Mouse (Mus musculus) CD8-positive naive resting alpha-beta T cell, adult 2 months (primary cell): ENCODE measurements around the gene Sema3g.

Experiments used
- DNase-seq, 2 experiments: peaks; one replicate each; pipeline ENCODE4 v3.0.0; 2022; ENCODE audit warnings: low read depth in 2 of 2, low spot score in 2 of 2

The Sema3g gene

GRCm38 (mm10) chr14:31195521-31195920 is 22.1 kb upstream of the Sema3g start:
- no peak for DNase-seq

DNA sequence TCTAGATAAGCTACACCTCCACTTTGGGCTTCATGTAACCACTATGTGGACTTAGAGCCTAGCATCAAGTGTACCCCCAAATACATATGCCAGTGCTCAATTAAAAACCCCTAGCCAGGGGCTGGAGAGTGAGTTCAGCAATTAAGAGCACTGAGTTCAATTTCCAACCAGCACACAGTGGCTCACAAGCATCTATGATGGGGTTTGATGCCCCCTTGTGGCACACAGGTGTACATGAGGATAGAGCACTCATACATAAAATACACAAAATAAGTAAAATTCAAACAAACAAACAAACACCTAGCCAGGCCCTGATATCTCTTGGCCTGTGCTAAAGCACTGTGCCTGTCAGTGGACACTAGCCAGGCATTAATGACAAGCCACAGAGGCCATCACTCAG is 21.7 kb upstream of the Sema3g start:
- DNase-seq = peak in 1 of 2 experiments; percentile 49

GRCm38 (mm10) chr14:31197547-31198516 is 19.8 kb upstream of the Sema3g start:
- DNase-seq = no peak

DNA sequence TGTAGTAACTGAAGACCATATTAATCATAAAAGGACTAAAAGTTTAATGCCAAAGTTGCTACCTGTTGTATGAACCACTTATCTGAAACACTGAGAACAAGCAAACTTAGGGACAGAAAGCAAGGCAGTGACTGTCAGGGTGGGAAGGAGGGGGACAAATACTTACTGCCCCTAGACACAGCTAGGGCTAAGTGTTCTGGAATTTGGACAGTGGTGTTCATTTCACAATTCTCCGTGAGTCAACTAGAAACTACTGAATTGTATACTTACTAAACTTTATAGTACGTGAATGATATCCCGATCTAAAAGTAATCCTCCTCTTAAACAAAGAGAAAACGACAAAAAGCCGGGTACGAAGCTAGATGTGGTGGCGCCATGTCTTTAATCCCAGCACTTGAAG is 18.1 kb upstream of the Sema3g start:
- no peak for DNase-seq

DNA sequence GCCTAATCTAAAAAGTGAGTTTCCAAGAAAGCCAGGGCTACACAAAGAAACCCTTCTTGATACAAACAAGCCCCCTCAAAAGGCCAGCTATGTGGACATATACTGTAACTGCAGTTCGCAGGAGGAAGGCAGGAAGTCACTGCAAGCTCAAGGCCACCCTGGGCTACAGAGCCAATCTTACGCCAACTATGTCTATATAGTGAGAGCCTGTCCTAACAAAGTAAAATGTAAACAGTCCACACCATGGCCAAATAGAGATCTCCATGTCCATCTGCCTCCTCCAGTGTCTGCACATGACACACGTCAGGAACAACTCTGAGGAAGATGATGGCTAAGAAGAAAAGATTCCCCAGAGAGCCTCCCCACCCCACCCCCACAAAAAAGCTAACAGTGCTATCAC is 17.6 kb upstream of the Sema3g start:
- no peak for DNase-seq

- DNase-seq = no peak
Measured at GRCm38 (mm10) chr14:31204844-31205243, 12.8 kb upstream of the Sema3g start.

- DNase-seq = no peak
Measured at GRCm38 (mm10) chr14:31205244-31205561, 12.5 kb upstream of the Sema3g start.

DNA sequence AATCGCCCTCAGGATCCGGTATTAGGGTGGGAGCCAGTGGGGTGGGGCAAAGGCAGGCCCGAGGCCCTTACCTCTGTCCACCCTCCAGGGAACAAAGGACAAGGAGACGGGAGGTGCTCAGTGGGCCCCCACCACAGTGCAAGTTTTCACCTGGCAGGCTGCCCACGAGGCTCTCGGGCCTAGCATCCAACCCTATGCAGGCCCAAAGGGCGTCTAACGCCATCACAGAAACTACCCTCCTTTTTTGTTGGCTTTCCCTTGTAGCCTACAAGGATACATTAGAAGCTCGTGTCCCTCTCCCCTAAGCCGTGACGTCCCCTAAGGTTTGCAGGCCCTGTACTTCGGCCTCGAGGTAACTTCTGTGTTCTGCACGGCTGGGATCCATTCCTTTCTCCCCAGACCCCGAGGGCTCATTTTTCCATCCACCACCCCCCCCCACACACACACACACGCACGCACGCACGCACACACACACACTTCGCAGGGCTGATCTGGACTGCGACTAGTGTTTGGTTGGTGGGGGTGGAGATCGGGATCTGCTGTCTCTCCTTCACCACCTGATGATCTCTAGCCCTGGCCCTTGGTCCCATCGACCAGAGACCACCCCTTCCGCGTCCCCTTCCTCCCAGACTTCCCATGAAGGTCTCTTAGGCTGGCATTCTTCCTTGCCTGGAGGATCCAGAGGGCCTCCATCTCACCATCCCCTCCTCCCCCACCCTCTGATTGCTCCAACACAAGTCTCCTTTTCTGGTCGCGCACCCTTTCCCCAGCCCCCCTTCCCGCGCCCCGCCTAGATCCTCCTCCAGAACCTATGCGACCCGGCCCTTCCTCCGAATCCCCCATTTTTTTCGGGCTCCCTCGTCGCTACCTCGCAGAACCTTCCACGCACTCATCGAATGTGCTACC is 11.8 kb upstream of the Sema3g start:
- DNase-seq = no peak

DNA sequence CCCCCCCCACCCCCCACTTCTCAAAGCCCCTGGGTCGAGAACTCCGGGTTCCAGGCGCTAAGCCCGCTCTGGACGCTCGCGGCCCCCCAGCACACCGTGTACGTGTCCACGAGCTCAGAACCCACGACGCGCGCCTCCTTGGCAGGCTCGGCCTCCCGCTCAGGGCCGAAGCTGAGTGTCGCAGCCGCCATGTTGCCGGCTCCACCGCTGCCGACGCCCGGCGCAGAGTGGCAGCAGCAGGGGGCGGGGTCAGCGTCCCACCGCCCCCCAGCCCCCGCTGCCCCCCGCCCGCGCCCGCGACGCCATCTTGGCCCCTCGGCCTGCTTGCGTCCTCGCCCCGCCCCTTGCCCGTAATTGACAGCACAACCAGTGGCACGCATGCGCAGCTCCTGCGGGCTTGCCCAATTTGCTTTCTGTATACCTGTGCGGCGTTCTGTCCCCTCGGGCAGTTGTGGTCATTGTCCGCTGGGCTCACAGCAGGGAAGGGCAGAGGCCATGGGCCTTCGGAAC is 11.1 kb upstream of the Sema3g start:
- DNase-seq = peak; percentile 88 to 91

DNA sequence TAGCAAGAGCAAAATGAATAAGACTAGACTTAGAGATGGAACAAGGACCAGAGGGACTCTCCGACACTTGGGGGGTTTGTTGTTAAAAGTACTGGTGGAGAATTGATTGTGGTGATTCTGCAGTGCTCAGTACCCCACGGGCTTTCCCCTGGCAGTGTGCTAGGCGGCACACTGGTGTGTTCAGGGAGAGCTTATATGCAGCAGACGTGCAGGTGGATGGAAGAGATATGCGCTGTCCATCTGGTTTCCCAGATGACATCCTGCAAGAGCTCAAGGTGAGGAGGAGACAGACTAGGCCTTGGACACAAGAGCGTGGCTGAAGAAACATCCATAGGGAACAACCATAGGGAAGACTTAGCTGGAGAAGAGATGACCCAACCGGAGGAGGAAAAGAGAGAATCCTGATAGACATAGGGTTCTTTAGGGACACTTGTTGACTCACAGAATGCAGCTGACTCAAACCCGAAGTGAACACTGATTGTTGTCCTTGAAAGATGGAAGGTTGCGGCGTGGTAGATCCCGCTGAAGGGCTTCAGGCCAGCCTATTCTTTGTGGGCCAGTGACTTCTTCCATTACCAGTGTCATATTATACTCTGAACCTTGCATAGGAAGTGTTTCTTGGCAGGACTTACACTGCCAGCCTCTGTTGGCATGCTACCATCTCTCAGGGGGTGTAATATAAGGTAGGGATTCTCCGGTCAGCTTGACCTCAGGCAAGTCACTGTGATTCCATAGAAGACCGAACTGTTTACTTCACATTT is 10.4 kb upstream of the Sema3g start:
- DNase-seq = no peak

DNA sequence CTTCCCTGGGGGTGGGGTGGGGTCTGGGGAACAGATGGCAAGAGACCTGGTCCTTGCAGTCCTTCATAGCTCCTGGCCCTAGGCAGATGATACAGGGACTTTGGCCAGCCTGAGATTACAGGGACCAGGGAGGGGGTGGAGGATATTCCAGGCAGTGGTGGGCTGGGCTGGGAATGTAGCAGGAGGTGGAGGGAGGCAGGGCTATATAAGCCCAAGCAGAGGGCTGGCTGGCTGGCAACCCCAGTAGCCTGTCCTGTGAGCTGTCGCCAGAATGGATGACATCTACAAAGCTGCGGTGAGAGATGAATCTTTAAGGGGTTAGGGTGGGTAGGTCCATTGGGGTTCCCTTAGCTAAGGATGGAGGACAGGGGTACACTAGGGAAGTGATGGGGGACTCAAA is 9.6 kb upstream of the Sema3g start, which contains the start of gene Tnnc1:
TSS of gene Tnnc1 (plus strand) at position 229 of the 400 bp plus-strand sequence.
- no peak for DNase-seq

DNA sequence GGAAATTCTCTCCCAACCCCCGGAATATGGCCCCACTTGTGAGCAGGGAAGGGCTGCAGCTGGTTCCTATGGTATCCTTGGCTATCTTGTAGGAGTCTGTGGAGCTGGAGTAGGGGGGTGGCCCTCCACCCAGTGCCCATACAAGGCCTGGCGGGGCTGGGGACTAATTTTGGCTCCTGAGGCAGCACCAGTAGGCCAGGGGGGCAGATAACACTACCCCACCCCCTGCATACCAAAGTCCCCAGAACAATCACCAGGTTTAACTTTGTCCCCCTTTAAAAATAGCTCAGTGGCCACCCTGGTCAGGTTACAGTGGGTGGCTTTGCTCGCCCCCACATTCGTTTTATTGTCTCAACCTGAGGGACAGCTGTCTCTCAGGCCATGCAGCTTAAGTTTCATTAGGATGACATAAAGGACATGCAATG is 8.5 kb upstream of the Sema3g start:
- DNase-seq = no peak

DNA sequence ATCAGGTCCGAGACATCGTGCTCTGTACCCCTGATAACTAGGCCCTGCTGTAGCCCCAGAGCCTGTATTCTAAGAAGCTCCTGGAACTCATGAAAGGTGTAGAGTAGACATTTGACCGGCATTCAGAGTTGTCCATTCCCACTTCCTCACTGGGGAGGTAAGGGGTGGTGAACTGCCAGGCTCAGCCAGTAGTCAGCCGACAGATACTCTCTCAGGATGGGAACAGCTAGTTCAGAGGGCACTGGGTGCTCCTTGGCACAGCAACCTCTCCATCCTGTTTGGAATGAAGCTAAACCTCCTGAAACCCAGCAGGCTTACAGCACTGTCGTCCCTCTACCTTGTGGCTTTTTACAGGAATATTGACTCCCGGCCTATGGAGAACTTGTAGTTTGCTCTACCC is 5.8 kb upstream of the Sema3g start:
- DNase-seq = no peak

GRCm38 (mm10) chr14:31212499-31212898 is 5.2 kb upstream of the Sema3g start:
- DNase-seq = no peak

DNA sequence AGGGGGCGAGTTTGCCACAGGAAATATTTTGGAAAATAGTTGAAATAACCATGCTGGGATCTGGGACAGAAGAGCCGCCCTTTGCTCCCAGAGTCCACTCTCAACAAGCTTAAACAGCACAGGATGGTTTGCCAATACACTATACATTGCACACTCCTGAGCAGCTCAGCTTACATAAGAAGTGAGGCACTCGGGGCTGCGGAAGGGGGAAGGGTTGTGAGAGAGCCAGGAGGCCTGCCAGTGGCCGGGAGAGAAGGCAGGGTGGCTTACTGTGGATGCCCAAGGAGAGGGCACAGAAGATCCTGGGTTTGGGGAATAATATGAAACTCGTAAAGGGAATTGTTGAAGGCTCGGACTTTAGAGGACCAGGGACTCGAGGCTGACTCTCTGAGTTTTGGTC is 3.8 kb upstream of the Sema3g start:
- DNase-seq = no peak

GRCm38 (mm10) chr14:31214684-31215083 is 3.0 kb upstream of the Sema3g start:
- DNase-seq = no peak

DNA sequence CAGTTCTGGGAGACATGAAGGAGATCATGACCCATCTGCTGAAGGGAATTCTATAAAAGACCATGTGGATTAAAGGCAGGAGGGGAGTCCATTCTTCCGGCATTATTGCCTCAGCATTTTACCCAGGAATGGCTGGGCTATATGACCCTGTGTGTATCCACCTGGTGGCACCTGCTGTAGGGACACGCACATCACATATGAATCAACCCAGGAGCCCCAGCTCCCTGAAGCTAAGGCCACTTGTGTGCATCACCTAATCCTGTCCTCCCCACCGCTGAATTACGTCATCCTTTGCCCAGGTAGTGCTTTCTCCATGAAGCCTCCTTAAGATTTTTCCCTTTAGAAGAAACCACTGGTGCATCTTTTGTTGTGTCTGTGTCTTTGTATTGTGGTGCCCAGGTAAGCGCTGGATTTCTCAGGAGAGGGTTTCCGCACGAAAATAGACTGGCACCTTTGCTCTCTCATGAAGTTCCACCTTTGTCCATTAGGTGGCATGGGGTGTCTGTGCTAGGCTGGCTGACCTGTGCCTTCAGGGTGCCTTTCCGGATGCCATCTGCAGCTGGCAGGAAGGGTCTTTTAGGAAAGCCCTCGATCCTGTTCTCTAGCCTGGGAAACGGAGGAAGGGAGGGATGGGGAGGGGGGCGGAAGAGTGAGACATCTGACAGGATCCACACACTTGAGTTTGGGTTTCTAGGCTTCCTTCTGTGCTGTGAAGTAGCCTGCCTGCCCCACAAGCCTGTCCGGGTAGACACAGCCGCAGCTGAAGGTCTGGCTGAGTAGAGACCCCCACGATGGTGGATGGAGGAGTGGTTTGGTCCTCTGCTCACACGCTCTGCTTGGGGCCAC is 2.3 kb upstream of the Sema3g start:
- DNase-seq = peak; percentile 65 to 73

GRCm38 (mm10) chr14:31216846-31217245 is 814 bp upstream of the Sema3g start, which contains the start of gene Nisch:
Gene Nisch, minus strand, starts transcription at chr14:31216946.
- no peak for DNase-seq

- DNase-seq = no peak
Measured at GRCm38 (mm10) chr14:31226978-31227377, 9.3 kb downstream of the Sema3g start.

GRCm38 (mm10) chr14:31228234-31228633 is 10.6 kb downstream of the Sema3g start:
- no peak for DNase-seq
